Mouse (Mus musculus) forebrain, embryonic 15.5 days (tissue): ENCODE measurements around the gene Frg2f1. TPM values are rescaled to one million over a fixed set of nuclear protein-coding genes. Genes with fewer than 3 reads are reported as not detected.
A peak's percentile ranks its signal among the peaks of the same experiment; 100 is the strongest.
"Not testable (repeated sequence)": the region's sequence is repeated elsewhere in the genome, so short reads cannot be mapped to it uniquely, and the experiment has no call there.

Experiments
- ATAC-seq: fragments of 200-750 bp; cut with Nextera tagmentation; replicated peaks from 2 replicates; pipeline ENCODE4 v1.8.0; 2017; ENCODE audit warnings: mild to moderate bottlenecking, moderate TSS enrichment, moderate library complexity
- H3K27ac ChIP-seq: fragments of 300-500 bp; sonication (generic); replicated peaks from 2 replicates; pipeline ENCODE4 v1.5.1; 2015; ENCODE audit warnings: mild to moderate bottlenecking, inconsistent platforms
- H3K27me3 ChIP-seq: fragments of 300-500 bp; sonication (generic); 2 replicates; pipeline ENCODE4 v1.6.1; 2015; ENCODE audit warnings: inconsistent platforms
- H3K36me3 ChIP-seq: fragments of 300-500 bp; sonication (generic); 2 replicates; pipeline ENCODE4 v1.6.1; 2015; ENCODE audit warnings: mild to moderate bottlenecking, inconsistent platforms
- H3K4me1 ChIP-seq: fragments of 300-500 bp; sonication (generic); 2 replicates; pipeline ENCODE4 v1.6.1; 2015; ENCODE audit warnings: inconsistent platforms
- H3K4me2 ChIP-seq: fragments of 300-500 bp; sonication (generic); replicated peaks from 2 replicates; pipeline ENCODE4 v1.6.1; 2015; ENCODE audit warnings: mild to moderate bottlenecking, inconsistent platforms
- H3K4me3 ChIP-seq: fragments of 300-500 bp; sonication (generic); 2 replicates; pipeline ENCODE4 v1.5.1; 2015; ENCODE audit warnings: mild to moderate bottlenecking, inconsistent platforms
- H3K9ac ChIP-seq: fragments of 300-500 bp; sonication (generic); replicated peaks from 2 replicates; pipeline ENCODE4 v1.6.1; 2015; ENCODE audit warnings: mild to moderate bottlenecking, inconsistent platforms
- H3K9me3 ChIP-seq: fragments of 300-500 bp; sonication (generic); 2 replicates; pipeline ENCODE4 v1.6.1; 2016; ENCODE audit warnings: inconsistent platforms
- WGBS: fragments of 180-500 bp; shearing (Covaris S2); methylation state at CpG from one replicate; pipeline ENCODE4 v1.1.7; 2015; ENCODE audit warnings: mixed read lengths; 5-methylcytosine and 5-hydroxymethylcytosine counted together
- polyA plus RNA-seq: library from polyadenylated mRNA; unstranded; fragments of >200 nt; fragmentation: Nextera tagmentation; extraction: Ambion mirVana; gene quantifications from 2 replicates; pipeline ENCODE4 v1.2.1, GENCODE M21; 2015

The Frg2f1 gene
- polyA plus RNA-seq, 1 experiment from 2014 or later: 7.0 TPM

DNA sequence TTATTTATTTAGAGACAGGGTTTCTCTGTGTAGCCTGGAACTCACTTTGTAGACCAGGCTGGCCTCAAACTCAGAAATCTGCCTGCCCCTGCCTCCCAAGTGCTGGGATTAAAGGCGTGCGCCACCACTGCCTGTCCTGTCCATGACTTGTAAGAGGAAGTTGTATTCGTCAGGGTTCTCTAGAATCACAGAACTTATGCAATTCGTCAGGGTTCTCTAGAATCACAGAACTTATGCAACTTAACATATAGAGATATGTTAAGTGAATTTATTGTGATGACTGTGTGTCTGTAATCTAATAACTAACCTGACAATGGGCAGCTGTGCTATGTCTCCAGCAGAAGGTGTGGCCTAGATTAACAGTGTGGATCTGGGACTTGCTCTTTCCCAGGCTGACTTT, 2.7 kb downstream of the Frg2f1 start, which contains the start of gene Foxj3:
Foxj3 (plus strand) TSS at position 390 of the 400 bp plus-strand sequence.
- H3K4me2 ChIP-seq, H3K9me3 ChIP-seq, H3K27ac ChIP-seq, H3K27me3 ChIP-seq, H3K36me3 ChIP-seq, H3K4me3 ChIP-seq, H3K9ac ChIP-seq, ATAC-seq: not testable (repeated sequence)
- WGBS: 90% methylated on average over 4 of the region's 4 CpGs
- H3K4me1 ChIP-seq: peaks cover 20% of the 10 kb centered on the region

DNA sequence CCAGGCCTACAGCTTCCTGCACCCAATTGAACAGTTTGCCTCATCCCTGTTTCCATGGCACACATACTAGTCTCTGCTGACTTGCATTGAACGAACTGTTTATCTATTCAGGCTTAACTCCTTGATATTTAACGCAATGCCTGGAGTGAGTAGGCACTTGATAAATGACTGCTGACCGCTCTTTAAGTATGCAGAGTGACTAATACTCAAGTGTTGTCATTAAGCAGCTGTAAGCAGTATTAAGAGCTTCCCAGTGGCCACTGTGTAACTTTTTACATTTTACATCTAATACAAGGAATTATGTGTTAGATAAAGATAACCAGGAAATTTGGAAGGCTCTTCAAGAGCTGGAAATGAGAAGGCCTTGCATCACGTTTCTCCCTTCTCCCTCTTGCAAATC, 4.2 kb downstream of the Frg2f1 start:
- H3K4me2 ChIP-seq: no peak overlapping the region
- H3K9ac ChIP-seq: no peak overlapping the region
- H3K27ac ChIP-seq: no peak overlapping the region
- no peaks in the 10 kb centered on the region for H3K27me3 ChIP-seq
- WGBS: 58% methylated on average over 4 of the region's 4 CpGs
- peaks cover 9% of the 10 kb centered on the region for H3K4me1 ChIP-seq
- no peak overlapping the region for H3K4me3 ChIP-seq
- ATAC-seq: no peak
- H3K36me3 ChIP-seq: no peaks in the 10 kb centered on the region
- no peaks in the 10 kb centered on the region for H3K9me3 ChIP-seq

DNA sequence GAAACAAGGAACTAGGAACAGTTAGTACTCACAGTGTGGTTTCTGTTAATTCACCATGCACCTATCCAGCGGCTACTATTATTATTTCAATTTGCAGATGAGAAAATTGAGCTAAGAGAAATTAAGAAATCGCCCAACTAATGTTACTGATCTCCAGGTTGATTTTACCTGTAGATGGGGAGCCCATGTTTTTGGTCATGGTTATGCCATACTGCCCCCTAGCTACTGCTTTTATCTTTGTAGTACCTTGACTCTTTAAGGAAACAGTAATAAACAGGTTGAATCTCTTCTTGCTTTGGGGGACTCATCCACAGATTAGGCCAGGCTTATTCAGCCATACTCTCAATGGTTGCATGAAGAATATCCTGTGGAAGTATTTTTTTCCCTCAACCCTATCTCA, 7.5 kb downstream of the Frg2f1 start:
- H3K36me3 ChIP-seq: no peaks in the 10 kb centered on the region
- no peak overlapping the region for H3K27ac ChIP-seq
- 67% methylated on average over 2 of the region's 2 CpGs for WGBS
- no peak for ATAC-seq
- no peaks in the 10 kb centered on the region for H3K4me1 ChIP-seq
- no peak overlapping the region for H3K4me2 ChIP-seq
- H3K9ac ChIP-seq: no peak overlapping the region
- H3K9me3 ChIP-seq: no peaks in the 10 kb centered on the region
- no peaks in the 10 kb centered on the region for H3K27me3 ChIP-seq
- H3K4me3 ChIP-seq: no peak overlapping the region

DNA sequence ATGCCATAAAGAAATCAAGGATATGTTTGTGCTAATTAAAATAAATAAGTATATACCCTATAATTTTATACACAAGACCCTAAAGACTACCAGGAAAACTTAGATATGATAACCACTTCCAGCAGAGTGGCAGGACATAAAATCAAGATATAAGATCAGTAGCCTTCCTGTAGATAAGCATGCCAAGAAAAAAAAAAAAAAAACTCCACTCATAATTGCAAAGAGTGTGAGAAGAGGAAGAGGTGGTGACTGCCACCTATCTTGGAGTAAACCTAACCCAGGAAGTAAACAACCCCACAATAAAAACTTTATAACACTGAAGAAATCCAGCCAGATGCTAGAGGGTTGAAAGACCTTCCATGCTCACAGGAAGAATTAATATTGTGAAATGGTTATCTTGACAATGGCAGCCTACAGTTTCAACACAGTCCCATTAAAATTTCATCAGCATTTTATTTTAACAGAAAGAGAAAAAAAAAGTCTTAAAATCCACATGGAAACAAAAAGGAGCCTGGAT, 12.9 kb downstream of the Frg2f1 start:
- no peak overlapping the region for H3K27ac ChIP-seq
- ATAC-seq: no peak
- no peaks in the 10 kb centered on the region for H3K27me3 ChIP-seq
- no peak overlapping the region for H3K9ac ChIP-seq
- no peaks in the 10 kb centered on the region for H3K9me3 ChIP-seq
- H3K36me3 ChIP-seq: no peaks in the 10 kb centered on the region
- H3K4me2 ChIP-seq: no peak overlapping the region
- H3K4me1 ChIP-seq: peaks cover 11% of the 10 kb centered on the region; the same call in 1 of the 2 replicates
- no peak overlapping the region for H3K4me3 ChIP-seq

DNA sequence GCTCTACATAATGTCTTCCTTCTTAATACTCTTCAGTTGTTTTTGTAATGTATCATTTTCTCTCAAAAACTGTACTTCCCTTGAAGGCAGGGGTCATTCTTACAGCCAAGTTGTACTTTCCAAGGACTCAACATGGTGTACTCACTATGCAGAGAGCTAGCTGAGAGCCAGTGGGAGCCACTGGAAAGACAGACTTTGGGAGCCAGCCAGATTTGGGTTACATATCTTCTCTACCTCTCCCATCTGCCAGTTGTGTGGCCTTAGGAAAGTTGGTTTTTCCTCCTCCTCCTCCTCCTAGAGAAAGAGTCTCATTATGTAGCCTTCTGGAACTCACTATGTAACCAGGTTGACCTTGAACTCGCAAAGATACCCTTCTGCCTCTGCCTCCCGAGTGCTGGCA, 14.9 kb downstream of the Frg2f1 start:
- no peaks in the 10 kb centered on the region for H3K36me3 ChIP-seq
- no peaks in the 10 kb centered on the region for H3K27me3 ChIP-seq
- H3K9me3 ChIP-seq: no peaks in the 10 kb centered on the region
- ATAC-seq: no peak
- peaks cover 11% of the 10 kb centered on the region; the same call in 1 of the 2 replicates for H3K4me1 ChIP-seq
- H3K4me2 ChIP-seq: no peak overlapping the region
- H3K9ac ChIP-seq: no peak overlapping the region
- peak overlapping the region; percentile 71 for H3K27ac ChIP-seq
- H3K4me3 ChIP-seq: no peak overlapping the region
- WGBS: 96% methylated on average over 2 of the region's 2 CpGs

DNA sequence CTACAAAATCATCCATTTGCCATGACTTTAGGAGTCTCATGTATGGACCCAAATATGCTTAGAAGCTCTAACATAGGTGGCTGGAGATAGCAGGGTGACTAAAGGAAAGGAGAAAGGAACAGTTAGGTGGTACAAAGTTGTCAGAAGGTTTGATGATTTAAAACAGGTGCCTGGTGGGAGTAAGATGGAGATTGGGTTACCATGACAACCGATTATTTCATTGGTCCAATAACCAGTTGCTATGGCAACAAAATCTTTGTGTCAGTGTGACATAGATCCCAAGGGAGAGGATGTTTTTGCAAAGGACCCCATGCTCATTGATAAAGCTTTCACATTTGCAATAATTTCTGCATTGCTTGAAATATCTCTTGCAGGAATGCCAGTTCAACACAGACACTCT, 15.3 kb downstream of the Frg2f1 start:
- WGBS: 89% methylated on average over 1 of the region's 1 CpGs
- no peak overlapping the region for H3K4me2 ChIP-seq
- ATAC-seq: peak; percentile 57; the same call in 1 of the 2 replicates

DNA sequence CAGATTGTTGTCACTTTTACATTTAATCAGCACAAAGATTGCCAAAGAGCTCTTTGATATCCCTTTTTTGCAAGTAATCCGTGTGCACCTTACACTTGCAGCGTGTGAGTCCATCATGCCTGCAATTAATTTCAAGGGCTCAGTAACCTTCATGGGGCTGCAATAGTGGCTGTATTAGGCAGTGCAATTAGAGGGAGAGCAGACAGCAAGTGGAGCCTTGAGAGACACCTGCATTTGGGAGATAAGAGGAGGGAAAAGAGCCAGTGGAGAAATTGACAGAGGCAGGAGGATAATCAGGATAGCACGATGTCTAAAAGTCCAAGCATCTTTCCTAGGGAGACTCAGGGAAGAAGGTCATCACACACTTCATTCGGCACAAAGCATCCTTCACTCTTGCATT, 15.8 kb downstream of the Frg2f1 start:
- Histone ChIP-seq H3K27me3 (no peaks in the 10 kb centered on the region), H3K9me3 (no peaks in the 10 kb centered on the region), H3K27ac (peak overlapping the region; percentile 71), H3K9ac (no peak overlapping the region), H3K4me3 (no peak overlapping the region), H3K36me3 (no peaks in the 10 kb centered on the region), H3K4me1 (peaks cover 11% of the 10 kb centered on the region; the same call in 1 of the 2 replicates), H3K4me2 (no peak overlapping the region)
- no peak for ATAC-seq
- 68% methylated on average over 4 of the region's 4 CpGs for WGBS

More for the DNA sequence above, 15.3 kb downstream of the Frg2f1 start:
- Histone ChIP-seq H3K27me3 (no peaks in the 10 kb centered on the region), H3K9ac (no peak overlapping the region), H3K27ac (peak overlapping the region; percentile 71), H3K9me3 (no peaks in the 10 kb centered on the region), H3K4me1 (peaks cover 11% of the 10 kb centered on the region; the same call in 1 of the 2 replicates), H3K36me3 (no peaks in the 10 kb centered on the region), H3K4me3 (no peak overlapping the region)

DNA sequence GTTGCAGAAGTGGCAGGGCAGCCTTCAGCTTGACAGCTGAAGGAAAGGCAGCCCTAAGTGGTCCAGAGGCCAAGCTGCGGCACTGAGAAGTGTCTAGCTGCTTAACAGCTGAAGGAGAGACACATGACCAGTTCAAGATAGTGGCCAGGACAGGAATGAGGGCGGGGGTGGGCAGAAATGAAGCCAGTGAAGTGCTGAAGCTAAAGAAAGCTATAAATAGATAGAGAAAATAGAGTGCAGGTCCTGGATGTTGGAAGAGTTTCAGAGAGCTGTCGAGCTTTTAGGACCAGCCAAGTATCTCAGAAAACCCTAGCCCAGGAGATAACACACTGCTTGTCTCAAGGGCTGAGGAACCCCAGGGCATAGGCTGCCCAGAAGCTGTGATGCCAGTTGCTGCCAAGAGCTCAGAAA, 26.6 kb downstream of the Frg2f1 start:
- H3K9me3 ChIP-seq: no peaks in the 10 kb centered on the region
- H3K4me2 ChIP-seq: no peak overlapping the region
- no peaks in the 10 kb centered on the region for H3K27me3 ChIP-seq
- H3K9ac ChIP-seq: no peak overlapping the region
- ATAC-seq: no peak
- H3K4me3 ChIP-seq: no peak overlapping the region
- H3K27ac ChIP-seq: no peak overlapping the region
- H3K4me1 ChIP-seq: no peaks in the 10 kb centered on the region
- 73% methylated on average over 3 of the region's 3 CpGs for WGBS
- no peaks in the 10 kb centered on the region for H3K36me3 ChIP-seq

DNA sequence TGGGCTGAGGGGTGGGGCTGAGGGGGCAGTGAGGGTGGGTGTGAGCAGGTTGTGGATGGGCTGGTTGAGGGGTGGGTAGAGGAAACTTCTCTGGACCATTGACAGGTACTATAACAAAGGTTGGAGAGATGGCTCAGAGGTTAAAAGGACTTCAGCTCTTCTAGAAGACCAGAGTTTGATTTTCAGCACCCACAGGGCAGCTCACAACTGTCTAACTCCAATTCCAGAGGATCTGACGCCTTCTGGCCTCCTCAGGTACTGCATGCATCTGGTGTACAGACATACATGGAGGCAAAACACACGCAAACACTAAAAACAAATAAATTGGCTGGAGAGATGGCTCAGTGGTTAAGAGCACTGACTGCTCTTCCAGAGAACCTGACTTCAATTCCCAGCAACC, 27.7 kb downstream of the Frg2f1 start:
- Histone ChIP-seq H3K27me3 (no peaks in the 10 kb centered on the region), H3K4me1 (no peaks in the 10 kb centered on the region), H3K9ac (no peak overlapping the region), H3K27ac (no peak overlapping the region), H3K4me3 (no peak overlapping the region), H3K4me2 (no peak overlapping the region), H3K9me3 (no peaks in the 10 kb centered on the region), H3K36me3 (no peaks in the 10 kb centered on the region)
- ATAC-seq: no peak
- 71% methylated on average over 2 of the region's 2 CpGs for WGBS

DNA sequence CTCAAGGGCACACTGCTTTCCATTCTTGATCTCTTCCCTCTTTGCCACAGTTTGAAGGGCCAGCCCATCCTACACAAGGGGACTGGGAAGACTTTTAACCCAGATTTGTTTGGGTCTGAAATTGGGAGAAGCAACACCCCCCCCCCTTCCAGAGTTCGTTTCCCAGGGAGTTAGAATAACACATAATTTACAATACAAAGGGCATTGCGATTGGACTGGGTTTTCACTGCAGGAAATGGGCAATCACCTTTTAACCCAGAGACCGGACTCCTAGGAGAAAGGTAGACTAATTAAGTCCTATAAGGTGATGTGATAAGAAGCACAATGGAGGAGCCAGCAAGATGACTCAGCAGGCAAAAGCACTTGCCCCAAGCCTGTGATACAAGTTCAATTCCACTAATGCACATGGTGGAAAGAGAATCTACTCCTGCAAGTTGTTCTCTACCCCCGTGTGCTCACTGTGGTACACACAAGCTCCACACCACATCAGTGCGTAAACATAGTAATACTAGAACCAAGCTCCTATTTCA, 40.9 kb downstream of the Frg2f1 start:
- Histone ChIP-seq H3K27ac (no peak overlapping the region), H3K4me1 (no peaks in the 10 kb centered on the region), H3K9ac (no peak overlapping the region), H3K9me3 (no peaks in the 10 kb centered on the region), H3K4me3 (no peak overlapping the region), H3K4me2 (no peak overlapping the region), H3K27me3 (no peaks in the 10 kb centered on the region), H3K36me3 (no peaks in the 10 kb centered on the region)
- WGBS: 60% methylated on average over 5 of the region's 5 CpGs
- no peak for ATAC-seq

DNA sequence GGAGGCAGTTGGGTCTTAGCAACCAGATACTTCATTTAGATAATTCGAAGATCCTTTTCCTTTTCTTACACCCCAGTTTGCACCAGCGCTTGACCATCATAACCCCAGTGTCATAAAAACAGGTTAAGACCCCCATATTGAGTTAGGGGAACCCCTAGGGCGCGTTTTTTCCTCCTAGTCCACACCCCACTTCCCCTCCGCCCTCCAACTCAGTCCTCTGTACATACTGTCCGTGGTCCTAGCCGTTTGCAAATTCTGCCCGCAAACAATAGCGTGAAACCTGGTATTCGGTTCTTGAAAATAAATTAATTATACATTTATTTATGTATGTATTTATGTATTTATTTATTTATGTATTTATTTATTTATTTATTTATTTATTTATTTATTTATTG, 46.4 kb downstream of the Frg2f1 start:
- H3K27ac ChIP-seq: peak overlapping the region; percentile 68
- WGBS: 40% methylated on average over 10 of the region's 10 CpGs

DNA sequence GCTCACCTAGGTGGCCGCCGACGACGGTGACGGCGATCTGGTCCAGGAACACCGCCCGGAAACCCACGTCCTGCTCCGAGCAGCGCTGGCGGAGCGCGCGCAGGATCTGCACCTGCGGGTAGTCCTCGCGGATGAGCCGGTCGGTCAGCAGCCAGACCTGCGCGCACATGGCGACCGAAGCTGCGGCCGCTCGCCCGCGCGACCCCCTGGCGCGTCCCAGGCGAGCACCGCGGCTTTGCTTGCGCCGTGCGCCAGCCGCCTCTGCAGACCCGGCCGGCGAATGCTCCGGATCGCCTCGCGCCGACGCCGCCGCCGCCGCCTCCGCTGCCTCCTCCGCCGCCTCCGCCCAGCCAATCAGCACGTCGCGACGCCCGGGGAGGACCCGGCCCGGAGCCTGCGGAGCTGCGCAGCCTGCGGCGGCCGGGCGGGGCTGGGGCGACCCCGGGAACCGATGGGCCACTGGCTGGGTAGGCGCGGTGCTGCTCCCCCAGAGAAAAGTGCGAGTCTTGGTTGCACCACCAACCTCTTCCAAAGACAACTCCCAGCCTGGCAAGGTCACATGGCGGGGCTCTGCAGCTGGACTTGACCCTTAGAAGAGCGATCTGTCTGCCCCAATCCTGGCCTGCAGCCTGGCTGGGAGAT, 46.9 kb downstream of the Frg2f1 start, which contains the start of gene Rimkla:
Rimkla (minus strand) TSS at position 338 of the 642 bp plus-strand sequence.
- H3K9me3 ChIP-seq: no peaks in the 10 kb centered on the region
- H3K4me2 ChIP-seq: peak within 1 kb of the TSS; percentile 74
- H3K9ac ChIP-seq: peak within 1 kb of the TSS; percentile 66
- ATAC-seq: peak; percentile 95
- under 1% methylated on average over 77 of the region's 77 CpGs for WGBS
- no peaks in the 10 kb centered on the region for H3K36me3 ChIP-seq
- H3K27ac ChIP-seq: peak within 1 kb of the TSS; percentile 68
- H3K4me1 ChIP-seq: peaks cover 11% of the 10 kb centered on the region
- H3K4me3 ChIP-seq: peak within 1 kb of the TSS; percentile 54
- H3K27me3 ChIP-seq: no peaks in the 10 kb centered on the region

More for the DNA sequence above, 46.4 kb downstream of the Frg2f1 start:
- peak overlapping the region; percentile 54 for H3K4me3 ChIP-seq
- H3K36me3 ChIP-seq: no peaks in the 10 kb centered on the region
- peak; percentile 53; the same call in 1 of the 2 replicates for ATAC-seq
- H3K9me3 ChIP-seq: no peaks in the 10 kb centered on the region
- H3K4me2 ChIP-seq: peak overlapping the region; percentile 74
- peak overlapping the region; percentile 66 for H3K9ac ChIP-seq
- H3K4me1 ChIP-seq: peaks cover 11% of the 10 kb centered on the region
- no peaks in the 10 kb centered on the region for H3K27me3 ChIP-seq
